Mouse (Mus musculus): ENCODE measurements around the gene Jazf1. TPM values are rescaled to one million over a fixed set of nuclear protein-coding genes. Genes with fewer than 3 reads are reported as not detected.

Jazf1 gene
- polyA plus RNA-seq, 1 experiment from 2014 or later, result 2.2 TPM

GRCm38 (mm10) chr6:52987905-52988640 lies 80.4 kb downstream of the Jazf1 start:
- Histone ChIP-seq H3K27ac (peak overlapping the region; percentile 46; the same call in 1 of the 2 replicates), H3K36me3 (no peaks in the 10 kb centered on the region), H3K27me3 (ENCODE audit: low read depth, poor library complexity, severe bottlenecking) (peaks cover 61% of the 10 kb centered on the region), H3K4me3 (no peak overlapping the region), H3K9me3 (replicated peaks) (no peaks in the 10 kb centered on the region), H3K4me1 (peaks cover 11% of the 10 kb centered on the region)
- WGBS, result 76% methylated on average over 6 of the region's 6 CpGs
- no peak for DNase-seq (ENCODE audit: low spot score)

GRCm38 (mm10) chr6:52987391-52987790 lies 81.0 kb downstream of the Jazf1 start:
- Histone ChIP-seq H3K36me3 (no peaks in the 10 kb centered on the region), H3K4me3 (no peak overlapping the region), H3K9me3 (replicated peaks) (no peaks in the 10 kb centered on the region), H3K27me3 (ENCODE audit: low read depth, poor library complexity, severe bottlenecking) (peaks cover 56% of the 10 kb centered on the region), H3K4me1 (peaks cover 12% of the 10 kb centered on the region), H3K27ac (no peak overlapping the region)
- WGBS, result 42% methylated on average over 4 of the region's 4 CpGs
- peak; percentile 67 for DNase-seq (ENCODE audit: low spot score)

DNA sequence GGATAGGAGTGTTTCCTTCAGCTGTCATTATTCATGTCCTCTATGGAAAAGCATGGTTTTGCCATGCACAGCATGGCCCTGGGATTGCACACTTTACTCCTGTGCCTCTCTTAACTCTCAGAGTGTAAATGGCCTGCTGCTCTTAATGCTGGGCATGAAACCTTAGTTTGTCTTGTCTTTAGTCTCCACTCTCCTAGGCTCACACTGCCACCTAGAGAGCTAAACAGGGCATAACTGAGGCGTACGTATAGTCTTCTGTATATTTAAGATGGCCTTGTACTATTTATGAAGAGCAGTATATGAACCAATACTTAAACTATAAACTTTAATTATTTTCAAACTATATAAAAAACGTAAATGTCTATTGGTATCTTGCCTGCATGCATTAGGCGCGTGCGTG lies 86.3 kb downstream of the Jazf1 start:
- no peak overlapping the region for H3K27ac ChIP-seq
- no peak overlapping the region for H3K4me3 ChIP-seq
- H3K4me1 ChIP-seq, result peaks cover 3% of the 10 kb centered on the region; the same call in 1 of the 2 replicates
- H3K36me3 ChIP-seq, result no peaks in the 10 kb centered on the region
- no peak for DNase-seq (ENCODE audit: low spot score)
- peaks cover 36% of the 10 kb centered on the region; the same call in 1 of the 2 replicates for H3K27me3 ChIP-seq (ENCODE audit: low read depth, poor library complexity, severe bottlenecking)
- no peaks in the 10 kb centered on the region for H3K9me3 ChIP-seq (replicated peaks)
- WGBS, result 84% methylated on average over 6 of the region's 6 CpGs

- Histone ChIP-seq H3K4me1 (peaks cover 11% of the 10 kb centered on the region), H3K27me3 (ENCODE audit: low read depth, poor library complexity, severe bottlenecking) (peaks cover 33% of the 10 kb centered on the region; the same call in 1 of the 2 replicates), H3K27ac (peak overlapping the region; percentile 40; the same call in 1 of the 2 replicates), H3K4me3 (no peak overlapping the region), H3K36me3 (no peaks in the 10 kb centered on the region), H3K9me3 (replicated peaks) (no peaks in the 10 kb centered on the region)
- DNase-seq (ENCODE audit: low spot score), result no peak
- 93% methylated on average over 6 of the region's 6 CpGs for WGBS
These were observed 88.9 kb downstream of the Jazf1 start for GRCm38 (mm10) chr6:52979503-52979902.

DNA sequence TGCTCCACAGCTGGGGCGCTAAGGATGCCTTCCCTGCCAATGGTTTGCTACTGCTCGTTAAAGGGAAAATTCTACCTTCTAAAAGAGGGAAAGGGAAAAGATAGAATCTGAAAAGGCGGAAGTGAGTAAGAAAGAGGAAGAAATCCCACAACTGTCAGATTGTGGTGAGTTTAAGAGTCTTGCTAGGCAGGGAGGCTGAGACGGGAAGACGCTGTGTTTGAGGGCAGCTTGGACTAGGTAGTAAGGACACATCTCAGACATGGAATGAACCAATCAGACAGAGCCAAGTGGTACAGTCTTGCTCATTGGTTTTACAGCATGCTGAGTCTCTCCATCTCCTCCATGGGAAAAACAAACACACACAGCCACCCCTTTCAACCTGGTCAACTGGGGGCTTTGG lies 95.1 kb downstream of the Jazf1 start:
- Histone ChIP-seq H3K36me3 (no peaks in the 10 kb centered on the region), H3K4me1 (peaks cover 38% of the 10 kb centered on the region), H3K27me3 (ENCODE audit: low read depth, poor library complexity, severe bottlenecking) (peaks cover 20% of the 10 kb centered on the region), H3K4me3 (no peak overlapping the region), H3K9me3 (replicated peaks) (no peaks in the 10 kb centered on the region), H3K27ac (0 out of 2 replicates have a peak overlapping the region, but pooled peaks have one; percentile 5)
- 95% methylated on average over 5 of the region's 5 CpGs for WGBS
- DNase-seq (ENCODE audit: low spot score), result no peak

DNA sequence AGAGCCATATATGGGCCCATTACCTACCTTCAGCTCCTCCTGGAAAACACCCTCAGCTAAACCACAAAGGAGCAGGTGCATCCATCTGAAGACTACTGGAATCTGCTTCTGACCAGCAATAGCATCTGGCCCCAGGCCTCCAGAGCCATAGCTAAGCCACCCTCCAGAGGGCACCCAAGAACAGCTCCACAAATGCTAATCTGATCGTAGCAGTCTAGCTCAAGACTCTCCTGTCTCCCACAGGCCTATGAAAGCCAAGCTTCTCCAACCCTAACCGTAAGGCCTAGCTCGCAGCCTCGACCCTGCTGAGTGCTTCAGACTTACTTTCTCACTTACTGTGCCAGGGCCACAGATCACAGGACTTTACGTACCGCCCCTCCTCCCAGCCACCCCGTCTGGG lies 96.3 kb downstream of the Jazf1 start:
- Histone ChIP-seq H3K9me3 (replicated peaks) (no peaks in the 10 kb centered on the region), H3K4me1 (peaks cover 50% of the 10 kb centered on the region), H3K36me3 (no peaks in the 10 kb centered on the region), H3K27me3 (ENCODE audit: low read depth, poor library complexity, severe bottlenecking) (peaks cover 20% of the 10 kb centered on the region), H3K4me3 (no peak overlapping the region), H3K27ac (peak overlapping the region; percentile 47)
- no peak for DNase-seq (ENCODE audit: low spot score)
- 71% methylated on average over 7 of the region's 7 CpGs for WGBS

DNA sequence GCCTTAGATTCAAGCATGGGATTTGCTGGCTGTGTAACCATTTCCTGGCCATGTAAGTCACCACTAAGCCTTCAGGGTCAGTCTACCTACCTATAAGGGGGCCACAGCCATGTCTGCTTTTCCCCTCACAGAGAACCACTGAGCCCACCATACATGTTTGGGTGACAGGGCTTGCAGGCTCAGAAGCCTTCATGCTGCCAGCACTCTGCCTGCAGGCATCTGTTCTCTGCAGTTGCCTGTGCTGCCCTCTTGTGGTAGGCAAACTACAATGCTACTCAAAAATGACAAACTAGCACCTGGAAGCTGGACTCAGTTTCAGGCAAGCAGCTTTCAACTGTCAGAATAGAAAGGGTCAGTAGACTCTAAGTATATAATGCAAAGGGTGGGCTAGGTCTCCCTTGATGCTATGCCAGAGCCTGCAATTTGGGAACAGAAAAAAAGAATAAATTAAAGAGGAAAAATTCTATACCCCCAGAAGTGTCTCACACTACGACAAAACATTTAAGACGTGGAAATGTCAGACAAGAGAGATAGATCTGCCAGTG lies 98.6 kb downstream of the Jazf1 start:
- peak; percentile 85 for DNase-seq (ENCODE audit: low spot score)
- Histone ChIP-seq H3K27ac (peak overlapping the region; percentile 86), H3K36me3 (no peaks in the 10 kb centered on the region), H3K4me3 (no peak overlapping the region), H3K27me3 (ENCODE audit: low read depth, poor library complexity, severe bottlenecking) (peaks cover 20% of the 10 kb centered on the region), H3K4me1 (peaks cover 64% of the 10 kb centered on the region), H3K9me3 (replicated peaks) (no peaks in the 10 kb centered on the region)
- 92% methylated on average over 2 of the region's 2 CpGs for WGBS

GRCm38 (mm10) chr6:52968346-52968891 lies 100.0 kb downstream of the Jazf1 start:
- peak overlapping the region; percentile 86 for H3K27ac ChIP-seq
- H3K27me3 ChIP-seq (ENCODE audit: low read depth, poor library complexity, severe bottlenecking), result peaks cover 20% of the 10 kb centered on the region
- H3K4me1 ChIP-seq, result peaks cover 71% of the 10 kb centered on the region
- no peaks in the 10 kb centered on the region for H3K36me3 ChIP-seq
- no peaks in the 10 kb centered on the region for H3K9me3 ChIP-seq (replicated peaks)
- 0 out of 2 replicates have a peak overlapping the region, but pooled peaks have one; percentile 10 for H3K4me3 ChIP-seq
- DNase-seq (ENCODE audit: low spot score), result peak; percentile 51
- WGBS, result 23% methylated on average over 12 of the region's 12 CpGs

GRCm38 (mm10) chr6:52967557-52968270 lies 100.7 kb downstream of the Jazf1 start:
- Histone ChIP-seq H3K9me3 (replicated peaks) (no peaks in the 10 kb centered on the region), H3K27me3 (ENCODE audit: low read depth, poor library complexity, severe bottlenecking) (peaks cover 17% of the 10 kb centered on the region), H3K4me3 (no peak overlapping the region), H3K27ac (peak overlapping the region; percentile 86), H3K36me3 (no peaks in the 10 kb centered on the region), H3K4me1 (peaks cover 75% of the 10 kb centered on the region)
- DNase-seq (ENCODE audit: low spot score), result peak; percentile 86
- WGBS, result 21% methylated on average over 10 of the region's 10 CpGs

DNA sequence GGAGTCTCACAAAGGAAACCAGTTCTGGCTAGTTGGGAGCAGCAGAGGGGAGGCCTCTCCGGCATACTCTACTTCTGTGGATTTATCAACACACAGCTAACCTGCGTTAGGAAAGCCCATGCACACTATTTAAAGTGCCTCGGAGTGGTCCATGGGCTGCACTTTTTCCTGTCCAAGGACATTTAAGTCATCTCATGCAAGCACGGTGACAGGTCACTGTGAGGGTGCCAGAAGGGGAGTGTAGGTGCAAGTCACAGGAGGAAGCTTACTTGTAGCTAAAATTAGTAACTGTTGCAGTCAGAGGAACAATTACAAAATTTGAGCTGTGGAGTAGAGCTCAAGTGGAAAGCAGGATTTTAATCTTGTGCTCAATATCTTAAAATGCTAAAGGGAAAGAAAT lies 102.4 kb downstream of the Jazf1 start:
- Histone ChIP-seq H3K27ac (peak overlapping the region; percentile 86), H3K4me3 (no peak overlapping the region), H3K9me3 (replicated peaks) (no peaks in the 10 kb centered on the region), H3K36me3 (no peaks in the 10 kb centered on the region), H3K27me3 (ENCODE audit: low read depth, poor library complexity, severe bottlenecking) (peaks cover 5% of the 10 kb centered on the region), H3K4me1 (peaks cover 86% of the 10 kb centered on the region)
- 45% methylated on average over 4 of the region's 4 CpGs for WGBS
- peak; percentile 43 for DNase-seq (ENCODE audit: low spot score)

DNA sequence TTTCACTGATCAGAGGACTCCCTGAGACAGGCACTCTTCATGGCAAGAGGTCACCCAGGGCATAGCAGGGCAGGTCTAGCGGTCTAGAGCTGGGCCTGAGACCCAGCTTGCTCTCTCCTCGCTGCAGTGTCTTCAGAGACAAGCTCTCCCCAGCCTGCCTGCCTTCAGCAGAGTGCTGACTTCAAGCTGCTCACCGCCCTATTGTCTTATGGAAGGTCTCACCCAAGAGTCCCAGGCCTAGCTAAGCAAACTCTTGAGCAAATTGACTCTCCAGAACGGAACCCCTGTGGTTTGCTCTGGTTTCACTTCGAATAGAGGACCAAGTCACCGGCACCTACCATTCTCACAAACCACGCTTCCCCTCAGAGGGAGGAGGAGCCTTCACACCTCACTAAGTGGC lies 103.1 kb downstream of the Jazf1 start:
- no peaks in the 10 kb centered on the region for H3K9me3 ChIP-seq (replicated peaks)
- peak overlapping the region; percentile 86 for H3K27ac ChIP-seq

GRCm38 (mm10) chr6:52963840-52964690 lies 104.4 kb downstream of the Jazf1 start:
- H3K27ac ChIP-seq, result peak overlapping the region; percentile 86
- 60% methylated on average over 13 of the region's 13 CpGs for WGBS
- peak; percentile 63 for DNase-seq (ENCODE audit: low spot score)

More for the DNA sequence above, 103.1 kb downstream of the Jazf1 start:
- 29% methylated on average over 7 of the region's 7 CpGs for WGBS
- Histone ChIP-seq H3K4me3 (no peak overlapping the region), H3K36me3 (no peaks in the 10 kb centered on the region), H3K4me1 (peaks cover 92% of the 10 kb centered on the region), H3K27me3 (ENCODE audit: low read depth, poor library complexity, severe bottlenecking) (no peaks in the 10 kb centered on the region)
- peak; percentile 47 for DNase-seq (ENCODE audit: low spot score)

More at GRCm38 (mm10) chr6:52963840-52964690, 104.4 kb downstream of the Jazf1 start:
- Histone ChIP-seq H3K9me3 (replicated peaks) (no peaks in the 10 kb centered on the region), H3K36me3 (no peaks in the 10 kb centered on the region), H3K4me1 (peaks cover 92% of the 10 kb centered on the region), H3K4me3 (no peak overlapping the region), H3K27me3 (ENCODE audit: low read depth, poor library complexity, severe bottlenecking) (no peaks in the 10 kb centered on the region)

Data from limb, embryonic 10.5 days (tissue).